Mouse (Mus musculus) megakaryocyte, embryonic 14.5 days (primary cell): ENCODE results near the gene Dkkl1. TPM values are rescaled to one million over a fixed set of nuclear protein-coding genes. Genes with fewer than 3 reads are reported as not detected.
"Not testable (repeated sequence)": the region's sequence is repeated elsewhere in the genome, so short reads cannot be mapped to it uniquely, and the experiment has no call there.

ENCODE experiments used
- H3K27me3 ChIP-seq: replicated peaks from 2 replicates; pipeline ENCODE3; 2012; ENCODE audit warnings: inconsistent platforms
- H3K36me3 ChIP-seq: replicated peaks from 2 replicates; pipeline ENCODE3; 2012; ENCODE audit warnings: low read length, inconsistent platforms, mixed read lengths
- H3K4me1 ChIP-seq: 2 replicates; pipeline ENCODE4 v1.6.1; 2012; ENCODE audit warnings: inconsistent platforms
- H3K4me3 ChIP-seq: replicated peaks from 2 replicates; pipeline ENCODE3; 2012; ENCODE audit warnings: moderate library complexity, mild to moderate bottlenecking, inconsistent platforms
- H3K9me3 ChIP-seq: 2 replicates; pipeline ENCODE4 v1.6.1; 2012; ENCODE audit warnings: inconsistent platforms
- FLI1 ChIP-seq: IDR thresholded peaks from 2 replicates; pipeline ENCODE4 v1.6.1; 2012; ENCODE audit warnings: low read length, inconsistent platforms, mixed read lengths
- GATA1 ChIP-seq: IDR thresholded peaks from 3 replicates; pipeline ENCODE4 v1.6.1; 2012; ENCODE audit warnings: mixed read lengths, low read length, inconsistent platforms, borderline replicate concordance
- polyA plus RNA-seq: library from polyadenylated mRNA; stranded (reverse); fragments of >175 nt; gene quantifications from 2 replicates; pipeline ENCODE4 v1.2.3, GENCODE M21; 2012; ENCODE audit warnings: low replicate concordance; ENCODE audit not compliant: insufficient read depth

Dkkl1 gene
- polyA plus RNA-seq, 1 experiment: 0.60 TPM

DNA sequence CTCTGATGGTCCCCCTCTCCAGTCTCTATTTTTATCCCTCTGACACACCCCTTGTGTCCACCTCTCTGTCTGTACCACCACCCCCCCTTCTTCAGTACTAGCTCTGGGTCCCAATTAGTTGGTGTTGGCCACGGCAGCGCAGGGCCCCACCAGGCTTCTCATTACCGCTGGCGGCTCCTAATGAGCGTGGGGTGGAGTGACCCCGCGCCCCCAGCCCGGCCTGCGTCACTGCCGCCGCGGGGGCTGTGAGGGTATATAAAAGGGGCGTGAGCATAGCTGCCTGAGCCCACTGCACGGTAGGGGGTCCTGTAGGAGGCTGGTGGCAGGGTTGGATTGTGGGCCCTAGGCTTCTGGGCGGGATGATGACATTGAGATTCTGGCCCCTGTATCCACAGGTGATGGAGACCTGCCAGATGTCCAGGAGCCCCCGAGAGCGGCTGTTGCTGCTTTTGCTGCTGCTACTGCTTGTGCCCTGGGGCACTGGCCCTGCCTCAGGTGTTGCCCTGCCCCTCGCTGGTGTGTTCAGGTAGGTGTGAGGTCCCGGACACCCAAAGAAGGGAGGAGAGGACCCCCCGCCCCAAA is 31.0 kb downstream of the Dkkl1 start, which contains the start of gene Pth2:
TSS of gene Pth2 (plus strand) at position 100 of the 582 bp plus-strand sequence.
- TF ChIP-seq FLI1 (no peak), GATA1 (no peak)
- H3K36me3 ChIP-seq: no peaks in the 10 kb centered on the region
- peak within 1 kb of the TSS; percentile 78 for H3K4me3 ChIP-seq
- peaks cover 99% of the 10 kb centered on the region for H3K27me3 ChIP-seq
- no peaks in the 10 kb centered on the region for H3K9me3 ChIP-seq
- H3K4me1 ChIP-seq: peaks cover 48% of the 10 kb centered on the region

DNA sequence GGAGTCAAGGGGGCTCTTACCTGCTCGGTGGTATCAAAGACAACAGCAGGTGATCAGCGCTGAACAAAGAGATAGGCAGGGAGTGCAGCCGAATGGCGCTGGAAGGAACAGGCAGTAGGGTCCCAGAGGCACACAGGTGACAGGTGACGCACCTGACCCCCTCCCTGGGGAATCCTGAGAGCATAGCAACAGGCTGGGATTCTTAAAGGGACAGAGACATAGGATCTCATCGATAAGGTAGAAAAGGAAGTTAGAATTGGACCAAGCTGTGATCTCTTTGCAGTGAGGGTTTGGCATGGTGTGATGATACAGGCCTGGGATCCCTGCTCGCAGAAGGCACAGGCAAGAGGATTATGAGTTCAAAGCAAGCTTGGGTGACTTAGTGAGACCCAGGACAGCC is 32.5 kb downstream of the Dkkl1 start, which contains the start of gene Gfy:
TSS of gene Gfy (minus strand) at position 101 of the 400 bp plus-strand sequence.
- no peaks in the 10 kb centered on the region for H3K36me3 ChIP-seq
- TF ChIP-seq GATA1: no peak
- no peak for TF ChIP-seq FLI1
- no peaks in the 10 kb centered on the region for H3K9me3 ChIP-seq
- H3K4me1 ChIP-seq: peaks cover 56% of the 10 kb centered on the region
- no peak within 1 kb of the TSS for H3K4me3 ChIP-seq
- H3K27me3 ChIP-seq: peaks cover 99% of the 10 kb centered on the region

GRCm38 (mm10) chr7:45178550-45178949 is 33.4 kb downstream of the Dkkl1 start:
- no peak for TF ChIP-seq FLI1
- no peak for TF ChIP-seq GATA1
- no peaks in the 10 kb centered on the region for H3K9me3 ChIP-seq
- H3K27me3 ChIP-seq: peaks cover 95% of the 10 kb centered on the region
- peaks cover 51% of the 10 kb centered on the region for H3K4me1 ChIP-seq
- H3K4me3 ChIP-seq: no peak overlapping the region
- H3K36me3 ChIP-seq: no peaks in the 10 kb centered on the region

DNA sequence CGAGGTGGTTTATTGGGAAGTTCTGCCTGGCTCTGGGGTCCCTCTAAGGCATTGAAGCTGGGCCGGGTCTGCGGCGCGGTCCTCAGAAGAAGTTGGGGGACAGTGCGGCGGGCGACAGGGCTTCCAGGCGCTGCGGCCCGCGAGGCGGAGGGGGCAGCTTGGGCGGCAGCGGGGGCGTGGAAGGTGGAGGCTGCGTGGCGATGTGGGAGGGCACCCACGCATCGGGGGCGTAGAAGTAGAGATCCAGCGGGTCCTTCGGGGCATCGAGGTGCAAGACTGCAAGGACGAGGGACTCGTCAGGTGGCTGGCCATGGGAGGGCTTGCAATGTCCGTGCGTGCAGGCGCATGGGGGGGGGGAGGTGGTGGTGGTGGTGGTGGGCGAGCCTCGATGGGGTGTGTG is 35.6 kb downstream of the Dkkl1 start:
- H3K36me3 ChIP-seq: no peaks in the 10 kb centered on the region
- TF ChIP-seq GATA1 (no peak), FLI1 (no peak)
- peaks cover 32% of the 10 kb centered on the region for H3K4me1 ChIP-seq
- peaks cover 17% of the 10 kb centered on the region for H3K9me3 ChIP-seq
- no peak overlapping the region for H3K4me3 ChIP-seq
- peaks cover 92% of the 10 kb centered on the region for H3K27me3 ChIP-seq

GRCm38 (mm10) chr7:45175929-45176328 is 36.0 kb downstream of the Dkkl1 start:
- no peak overlapping the region for H3K4me3 ChIP-seq
- H3K4me1 ChIP-seq: peaks cover 28% of the 10 kb centered on the region
- H3K9me3 ChIP-seq: peaks cover 19% of the 10 kb centered on the region
- TF ChIP-seq FLI1 (no peak), GATA1 (no peak)
- no peaks in the 10 kb centered on the region for H3K36me3 ChIP-seq
- H3K27me3 ChIP-seq: peaks cover 92% of the 10 kb centered on the region

- TF ChIP-seq GATA1: no peak
- TF ChIP-seq FLI1: no peak
- Histone ChIP-seq H3K4me3 (no peak overlapping the region), H3K36me3 (no peaks in the 10 kb centered on the region), H3K4me1 (peaks cover 28% of the 10 kb centered on the region), H3K27me3 (peaks cover 92% of the 10 kb centered on the region), H3K9me3 (peaks cover 24% of the 10 kb centered on the region)
Observed at GRCm38 (mm10) chr7:45175398-45175797, 36.5 kb downstream of the Dkkl1 start.

DNA sequence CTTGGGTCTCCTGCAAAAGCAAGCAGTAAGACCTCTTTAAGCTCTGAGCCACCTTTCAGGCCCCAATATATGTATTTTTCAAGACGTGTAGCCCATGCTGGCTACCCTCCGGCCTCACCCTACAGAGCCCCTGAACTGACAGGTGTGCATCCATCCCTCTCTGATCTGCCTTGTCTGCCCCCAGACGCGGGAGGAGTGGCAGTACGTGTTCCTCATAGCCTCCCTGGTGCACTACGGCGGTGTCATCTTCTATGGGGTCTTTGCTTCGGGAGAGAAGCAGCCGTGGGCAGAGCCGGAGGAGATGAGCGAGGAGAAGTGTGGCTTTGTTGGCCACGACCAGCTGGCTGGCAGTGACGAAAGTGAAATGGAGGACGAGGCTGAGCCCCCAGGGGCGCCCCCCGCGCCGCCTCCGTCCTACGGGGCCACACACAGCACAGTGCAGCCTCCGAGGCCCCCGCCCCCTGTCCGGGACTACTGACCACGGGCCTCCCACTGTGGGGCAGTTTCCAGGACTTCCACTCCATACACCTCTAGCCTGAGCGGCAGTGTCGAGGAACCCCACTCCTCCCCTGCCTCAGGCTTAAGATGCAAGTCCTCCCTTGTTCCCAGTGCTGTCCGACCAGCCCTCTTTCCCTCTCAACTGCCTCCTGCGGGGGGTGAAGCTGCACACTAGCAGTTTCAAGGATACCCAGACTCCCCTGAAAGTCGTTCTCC is 37.2 kb downstream of the Dkkl1 start:
- Histone ChIP-seq H3K27me3 (peaks cover 92% of the 10 kb centered on the region), H3K4me3 (peak overlapping the region; percentile 68), H3K9me3 (peaks cover 31% of the 10 kb centered on the region), H3K36me3 (no peaks in the 10 kb centered on the region), H3K4me1 (peaks cover 28% of the 10 kb centered on the region)
- TF ChIP-seq FLI1 (no peak), GATA1 (no peak)

GRCm38 (mm10) chr7:45173772-45174171 is 38.2 kb downstream of the Dkkl1 start:
- not testable (repeated sequence) for H3K36me3 ChIP-seq, H3K4me3 ChIP-seq
- Histone ChIP-seq H3K27me3 (peaks cover 92% of the 10 kb centered on the region), H3K9me3 (peaks cover 41% of the 10 kb centered on the region), H3K4me1 (peaks cover 30% of the 10 kb centered on the region)

- no peak for TF ChIP-seq GATA1
- TF ChIP-seq FLI1: no peak
- Histone ChIP-seq H3K27me3 (peaks cover 92% of the 10 kb centered on the region), H3K9me3 (peaks cover 48% of the 10 kb centered on the region), H3K4me1 (peaks cover 36% of the 10 kb centered on the region), H3K4me3 (peak overlapping the region; percentile 14), H3K36me3 (peaks cover 4% of the 10 kb centered on the region)
Observed at GRCm38 (mm10) chr7:45172974-45173373, 39.0 kb downstream of the Dkkl1 start.

DNA sequence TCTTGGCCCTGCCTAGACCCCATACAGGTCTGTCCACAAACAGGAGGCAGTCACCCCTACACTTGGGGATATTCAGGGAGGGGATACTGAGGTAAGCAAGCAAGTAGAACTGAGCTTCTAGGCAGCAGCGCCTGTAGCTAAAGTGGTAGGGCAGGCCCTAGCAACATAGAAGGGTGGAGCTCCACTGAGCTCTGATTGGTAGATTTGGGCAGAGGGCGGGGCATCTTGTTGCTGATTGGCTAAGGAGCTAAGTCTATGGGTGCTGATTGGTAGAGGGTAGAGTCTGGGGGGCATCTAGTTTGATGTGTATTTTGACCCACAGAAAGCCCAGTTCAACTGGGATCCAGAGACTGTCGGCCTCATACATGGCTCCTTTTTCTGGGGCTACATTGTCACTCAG is 42.5 kb downstream of the Dkkl1 start:
- TF ChIP-seq FLI1 (no peak), GATA1 (no peak)
- peaks cover 55% of the 10 kb centered on the region for H3K9me3 ChIP-seq
- peaks cover 24% of the 10 kb centered on the region for H3K4me1 ChIP-seq
- peaks cover 4% of the 10 kb centered on the region for H3K36me3 ChIP-seq
- no peak overlapping the region for H3K4me3 ChIP-seq
- H3K27me3 ChIP-seq: peaks cover 91% of the 10 kb centered on the region
